Mouse (Mus musculus): ENCODE data around the gene Zfp654. TPM values are rescaled to one million over a fixed set of nuclear protein-coding genes. Genes with fewer than 3 reads are reported as not detected.

The Zfp654 gene
- 7.9 and 9.4 TPM in 2 replicates for polyA plus RNA-seq (2014; fragmentation: Nextera tagmentation; extraction: Ambion mirVana)

DNA sequence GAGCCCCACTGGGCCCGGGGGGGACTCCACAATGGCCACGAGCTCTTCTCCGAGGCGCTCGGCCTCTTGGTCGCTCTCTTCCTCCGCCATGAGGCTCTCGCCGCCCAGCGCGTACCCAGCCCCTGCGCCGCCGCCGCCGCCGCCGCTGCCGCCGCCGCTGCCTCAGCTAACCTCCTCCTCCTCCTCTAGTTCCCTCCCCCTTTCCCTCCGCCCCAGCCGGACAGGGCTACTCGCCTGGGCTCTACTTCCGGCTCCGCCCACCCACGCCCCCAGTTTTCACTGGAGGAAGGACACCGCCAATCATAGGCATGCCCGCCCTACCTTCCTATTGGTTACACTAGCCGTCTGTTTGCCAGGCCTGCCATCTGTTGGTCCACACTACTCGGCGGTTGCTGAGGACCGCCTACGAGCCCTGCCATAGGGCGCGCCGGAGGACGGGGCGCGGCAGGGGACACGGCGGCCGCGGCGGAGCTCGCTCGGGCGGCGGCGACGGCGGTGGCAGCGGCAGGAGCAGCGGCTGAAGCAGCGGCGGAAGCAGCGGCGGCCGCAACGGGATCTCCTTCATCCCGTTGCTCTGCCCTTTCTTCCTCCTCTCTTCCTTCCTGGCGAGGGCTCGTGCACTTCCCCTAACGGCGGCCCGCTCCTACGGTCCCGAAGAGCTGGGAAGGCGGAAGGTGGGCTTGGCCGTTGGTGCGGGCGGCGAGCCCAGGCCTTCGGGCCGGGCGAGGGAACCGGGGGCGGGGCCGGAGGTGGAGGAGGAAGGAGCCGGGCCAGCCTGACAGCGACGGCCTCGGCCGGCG, at the start of gene Zfp654, which contains the start of gene Cggbp1:
Zfp654 (minus strand) TSS at position 90 of the 800 bp plus-strand sequence.
Cggbp1 (plus strand) TSS at position 434 of the 800 bp plus-strand sequence.
- WGBS: under 1% methylated on average over 54 of the region's 85 CpGs
- H3K27me3 ChIP-seq (ENCODE audit: control insufficient read depth, insufficient read depth, low read length): no peaks in the 10 kb centered on the region
- H3K4me2 ChIP-seq (ENCODE audit: low read depth, severe bottlenecking): peak within 1 kb of the TSS; percentile 87
- H3K36me3 ChIP-seq (ENCODE audit: control insufficient read depth, insufficient read depth, low read length): peaks cover 8% of the 10 kb centered on the region
- H3K27ac ChIP-seq (replicated peaks; ENCODE audit: low read depth, low read length): peak within 1 kb of the TSS; percentile 96
- H3K9ac ChIP-seq (ENCODE audit: low read length): peak within 1 kb of the TSS; percentile 92
- ATAC-seq (ENCODE audit: insufficient number of reproducible peaks, low FRiP score, low TSS enrichment, low read depth): peak; percentile 100
- H3K4me3 ChIP-seq (ENCODE audit: low read depth, low read length): peak within 1 kb of the TSS; percentile 95
- no peaks in the 10 kb centered on the region for H3K9me3 ChIP-seq (ENCODE audit: control insufficient read depth, low read length)
- peak; percentile 100 for DNase-seq (ENCODE audit: low spot score)
- 0 out of 2 replicates have a peak, but pooled peaks cover 3% of the 10 kb centered on the region for H3K4me1 ChIP-seq (ENCODE audit: control insufficient read depth, insufficient read depth, low read length)

GRCm38 (mm10) chr16:64899084-64899483, 47.6 kb upstream of the Zfp654 start:
- no peak for ATAC-seq (ENCODE audit: insufficient number of reproducible peaks, low FRiP score, low TSS enrichment, low read depth)
- no peak for DNase-seq (ENCODE audit: low spot score)

GRCm38 (mm10) chr16:64889496-64889895, 38.0 kb upstream of the Zfp654 start:
- Histone ChIP-seq H3K9me3 (ENCODE audit: control insufficient read depth, low read length) (no peaks in the 10 kb centered on the region), H3K9ac (ENCODE audit: low read length) (no peak overlapping the region), H3K36me3 (ENCODE audit: control insufficient read depth, insufficient read depth, low read length) (no peaks in the 10 kb centered on the region), H3K4me3 (ENCODE audit: low read depth, low read length) (no peak overlapping the region), H3K27ac (replicated peaks; ENCODE audit: low read depth, low read length) (no peak overlapping the region), H3K27me3 (ENCODE audit: control insufficient read depth, insufficient read depth, low read length) (no peaks in the 10 kb centered on the region), H3K4me1 (ENCODE audit: control insufficient read depth, insufficient read depth, low read length) (peaks cover under 1% of the 10 kb centered on the region; the same call in 1 of the 2 replicates), H3K4me2 (ENCODE audit: low read depth, severe bottlenecking) (no peak overlapping the region)
- ATAC-seq (ENCODE audit: insufficient number of reproducible peaks, low FRiP score, low TSS enrichment, low read depth) (no peak), DNase-seq (ENCODE audit: low spot score) (no peak)
- WGBS: 94% methylated on average over 3 of the region's 3 CpGs

More at GRCm38 (mm10) chr16:64899084-64899483, 47.6 kb upstream of the Zfp654 start:
- H3K4me1 ChIP-seq (ENCODE audit: control insufficient read depth, insufficient read depth, low read length): no peaks in the 10 kb centered on the region
- H3K9ac ChIP-seq (ENCODE audit: low read length): no peak overlapping the region
- 68% methylated on average over 2 of the region's 2 CpGs for WGBS
- no peak overlapping the region for H3K4me3 ChIP-seq (ENCODE audit: low read depth, low read length)
- H3K27ac ChIP-seq (replicated peaks; ENCODE audit: low read depth, low read length): no peak overlapping the region
- H3K9me3 ChIP-seq (ENCODE audit: control insufficient read depth, low read length): no peaks in the 10 kb centered on the region
- H3K4me2 ChIP-seq (ENCODE audit: low read depth, severe bottlenecking): no peak overlapping the region
- H3K36me3 ChIP-seq (ENCODE audit: control insufficient read depth, insufficient read depth, low read length): no peaks in the 10 kb centered on the region
- H3K27me3 ChIP-seq (ENCODE audit: control insufficient read depth, insufficient read depth, low read length): no peaks in the 10 kb centered on the region

DNA sequence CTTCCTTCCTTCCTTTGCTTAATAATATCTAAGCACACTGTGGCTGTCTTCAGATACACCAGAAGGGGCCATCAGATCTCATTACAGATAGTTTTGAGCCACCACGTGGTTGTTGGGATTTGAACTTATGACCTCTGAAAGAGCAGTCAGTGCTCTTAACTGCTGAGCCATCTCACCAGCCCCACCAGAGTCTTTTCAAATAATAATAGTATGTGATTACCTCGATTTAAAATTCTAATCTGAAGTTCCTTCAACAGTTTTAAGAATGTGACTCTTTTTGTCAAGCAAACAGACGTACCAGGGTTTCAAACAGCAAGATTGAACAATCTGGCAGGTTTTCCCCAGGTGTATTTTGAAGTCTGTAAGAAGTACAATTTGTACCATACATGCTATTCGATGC, 34.1 kb upstream of the Zfp654 start:
- H3K4me3 ChIP-seq (ENCODE audit: low read depth, low read length): no peak overlapping the region
- H3K27me3 ChIP-seq (ENCODE audit: control insufficient read depth, insufficient read depth, low read length): no peaks in the 10 kb centered on the region
- no peaks in the 10 kb centered on the region for H3K36me3 ChIP-seq (ENCODE audit: control insufficient read depth, insufficient read depth, low read length)
- 43% methylated on average over 4 of the region's 4 CpGs for WGBS
- DNase-seq (ENCODE audit: low spot score) (no peak), ATAC-seq (ENCODE audit: insufficient number of reproducible peaks, low FRiP score, low TSS enrichment, low read depth) (no peak)
- H3K27ac ChIP-seq (replicated peaks; ENCODE audit: low read depth, low read length): no peak overlapping the region
- no peak overlapping the region for H3K9ac ChIP-seq (ENCODE audit: low read length)
- no peaks in the 10 kb centered on the region for H3K9me3 ChIP-seq (ENCODE audit: control insufficient read depth, low read length)
- H3K4me1 ChIP-seq (ENCODE audit: control insufficient read depth, insufficient read depth, low read length): peaks cover 2% of the 10 kb centered on the region; the same call in 1 of the 2 replicates
- no peak overlapping the region for H3K4me2 ChIP-seq (ENCODE audit: low read depth, severe bottlenecking)

DNA sequence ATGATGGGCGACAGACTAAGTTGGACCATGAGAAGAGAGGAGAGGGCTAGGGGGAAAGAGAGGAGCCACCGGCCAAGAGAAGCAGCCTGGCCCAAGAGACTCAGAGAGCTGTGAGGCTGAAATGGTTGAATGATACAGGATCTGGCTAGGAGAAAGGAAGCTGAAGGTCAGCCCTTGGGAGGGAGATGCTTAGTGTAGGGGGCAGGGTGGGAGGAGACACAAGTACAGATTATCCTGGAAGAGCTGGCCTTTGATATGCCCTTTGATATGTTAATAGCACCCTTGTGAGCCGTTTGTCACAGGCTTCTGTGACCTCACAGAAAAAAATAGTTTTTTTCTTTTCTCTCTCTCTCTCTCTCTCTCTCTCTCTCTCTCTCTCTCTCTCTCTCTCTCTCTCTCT, 33.7 kb upstream of the Zfp654 start:
- DNase-seq (ENCODE audit: low spot score) (no peak), ATAC-seq (ENCODE audit: insufficient number of reproducible peaks, low FRiP score, low TSS enrichment, low read depth) (no peak)
- Histone ChIP-seq H3K27me3 (ENCODE audit: control insufficient read depth, insufficient read depth, low read length) (no peaks in the 10 kb centered on the region), H3K4me2 (ENCODE audit: low read depth, severe bottlenecking) (no peak overlapping the region), H3K4me3 (ENCODE audit: low read depth, low read length) (no peak overlapping the region), H3K36me3 (ENCODE audit: control insufficient read depth, insufficient read depth, low read length) (no peaks in the 10 kb centered on the region), H3K9me3 (ENCODE audit: control insufficient read depth, low read length) (no peaks in the 10 kb centered on the region), H3K9ac (ENCODE audit: low read length) (no peak overlapping the region), H3K4me1 (ENCODE audit: control insufficient read depth, insufficient read depth, low read length) (peaks cover 2% of the 10 kb centered on the region; the same call in 1 of the 2 replicates), H3K27ac (replicated peaks; ENCODE audit: low read depth, low read length) (no peak overlapping the region)
- 34% methylated on average over 3 of the region's 3 CpGs for WGBS

DNA sequence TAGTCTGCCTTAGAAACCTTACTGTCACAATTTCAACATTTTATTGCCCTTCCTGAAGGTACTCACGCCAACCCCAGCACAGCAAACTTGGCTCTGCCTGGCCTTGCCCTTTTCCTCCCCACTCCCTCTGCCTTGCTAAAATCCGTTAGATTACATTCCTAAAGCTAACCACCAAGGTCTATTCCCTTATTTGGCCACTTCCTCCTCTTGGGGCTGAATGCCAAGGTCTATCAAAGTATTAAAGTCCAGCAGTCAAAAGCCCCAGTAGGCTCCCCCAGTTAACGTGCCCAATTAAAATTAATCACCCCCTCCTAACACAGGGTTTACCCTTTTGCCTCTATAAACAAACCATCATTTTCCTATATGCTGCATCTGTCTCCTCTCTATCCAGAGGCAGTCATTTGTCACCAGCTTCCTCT, 33.0 kb upstream of the Zfp654 start:
- no peak overlapping the region for H3K27ac ChIP-seq (replicated peaks; ENCODE audit: low read depth, low read length)
- H3K36me3 ChIP-seq (ENCODE audit: control insufficient read depth, insufficient read depth, low read length): no peaks in the 10 kb centered on the region
- no peak overlapping the region for H3K9ac ChIP-seq (ENCODE audit: low read length)
- DNase-seq (ENCODE audit: low spot score) (no peak), ATAC-seq (ENCODE audit: insufficient number of reproducible peaks, low FRiP score, low TSS enrichment, low read depth) (no peak)
- H3K4me2 ChIP-seq (ENCODE audit: low read depth, severe bottlenecking): no peak overlapping the region
- H3K27me3 ChIP-seq (ENCODE audit: control insufficient read depth, insufficient read depth, low read length): no peaks in the 10 kb centered on the region
- no peaks in the 10 kb centered on the region for H3K9me3 ChIP-seq (ENCODE audit: control insufficient read depth, low read length)
- peaks cover 2% of the 10 kb centered on the region; the same call in 1 of the 2 replicates for H3K4me1 ChIP-seq (ENCODE audit: control insufficient read depth, insufficient read depth, low read length)
- H3K4me3 ChIP-seq (ENCODE audit: low read depth, low read length): no peak overlapping the region
- WGBS: 17% methylated on average over 3 of the region's 3 CpGs

GRCm38 (mm10) chr16:64883896-64884295, 32.4 kb upstream of the Zfp654 start:
- Histone ChIP-seq H3K27me3 (ENCODE audit: control insufficient read depth, insufficient read depth, low read length) (no peaks in the 10 kb centered on the region), H3K4me3 (ENCODE audit: low read depth, low read length) (no peak overlapping the region), H3K4me1 (ENCODE audit: control insufficient read depth, insufficient read depth, low read length) (peaks cover 2% of the 10 kb centered on the region; the same call in 1 of the 2 replicates), H3K4me2 (ENCODE audit: low read depth, severe bottlenecking) (no peak overlapping the region), H3K9ac (ENCODE audit: low read length) (no peak overlapping the region), H3K9me3 (ENCODE audit: control insufficient read depth, low read length) (no peaks in the 10 kb centered on the region), H3K27ac (replicated peaks; ENCODE audit: low read depth, low read length) (no peak overlapping the region), H3K36me3 (ENCODE audit: control insufficient read depth, insufficient read depth, low read length) (no peaks in the 10 kb centered on the region)
- WGBS: 55% methylated on average over 5 of the region's 5 CpGs
- no peak for ATAC-seq (ENCODE audit: insufficient number of reproducible peaks, low FRiP score, low TSS enrichment, low read depth)
- DNase-seq (ENCODE audit: low spot score): no peak

- Histone ChIP-seq H3K27ac (replicated peaks; ENCODE audit: low read depth, low read length) (no peak overlapping the region), H3K36me3 (ENCODE audit: control insufficient read depth, insufficient read depth, low read length) (no peaks in the 10 kb centered on the region), H3K9ac (ENCODE audit: low read length) (no peak overlapping the region), H3K9me3 (ENCODE audit: control insufficient read depth, low read length) (no peaks in the 10 kb centered on the region), H3K27me3 (ENCODE audit: control insufficient read depth, insufficient read depth, low read length) (no peaks in the 10 kb centered on the region), H3K4me1 (ENCODE audit: control insufficient read depth, insufficient read depth, low read length) (peaks cover 2% of the 10 kb centered on the region; the same call in 1 of the 2 replicates), H3K4me3 (ENCODE audit: low read depth, low read length) (no peak overlapping the region), H3K4me2 (ENCODE audit: low read depth, severe bottlenecking) (no peak overlapping the region)
- no peak for ATAC-seq (ENCODE audit: insufficient number of reproducible peaks, low FRiP score, low TSS enrichment, low read depth)
- DNase-seq (ENCODE audit: low spot score): no peak
- WGBS: 85% methylated on average over 2 of the region's 2 CpGs
Observed at GRCm38 (mm10) chr16:64881442-64881841, 30.0 kb upstream of the Zfp654 start.

Data from limb, embryonic 11.5 days (tissue).